Mouse (Mus musculus) bone marrow, adult 2 months (tissue): Measurements from ENCODE around the gene Dennd5b.

Source experiments
- CTCF ChIP-seq: fragments of 200-500 bp; IDR thresholded peaks from 2 replicates; pipeline ENCODE4 v1.5.1; 2011; ENCODE audit warnings: low read length, control low read depth; ENCODE audit not compliant: control insufficient read depth, insufficient read depth
- POLR2A ChIP-seq: fragments of 200-500 bp; IDR thresholded peaks from 2 replicates; pipeline ENCODE4 v1.6.1; 2011; ENCODE audit warnings: low read depth, mild to moderate bottlenecking, control low read depth, low read length, borderline replicate concordance; ENCODE audit not compliant: control insufficient read depth

DNA sequence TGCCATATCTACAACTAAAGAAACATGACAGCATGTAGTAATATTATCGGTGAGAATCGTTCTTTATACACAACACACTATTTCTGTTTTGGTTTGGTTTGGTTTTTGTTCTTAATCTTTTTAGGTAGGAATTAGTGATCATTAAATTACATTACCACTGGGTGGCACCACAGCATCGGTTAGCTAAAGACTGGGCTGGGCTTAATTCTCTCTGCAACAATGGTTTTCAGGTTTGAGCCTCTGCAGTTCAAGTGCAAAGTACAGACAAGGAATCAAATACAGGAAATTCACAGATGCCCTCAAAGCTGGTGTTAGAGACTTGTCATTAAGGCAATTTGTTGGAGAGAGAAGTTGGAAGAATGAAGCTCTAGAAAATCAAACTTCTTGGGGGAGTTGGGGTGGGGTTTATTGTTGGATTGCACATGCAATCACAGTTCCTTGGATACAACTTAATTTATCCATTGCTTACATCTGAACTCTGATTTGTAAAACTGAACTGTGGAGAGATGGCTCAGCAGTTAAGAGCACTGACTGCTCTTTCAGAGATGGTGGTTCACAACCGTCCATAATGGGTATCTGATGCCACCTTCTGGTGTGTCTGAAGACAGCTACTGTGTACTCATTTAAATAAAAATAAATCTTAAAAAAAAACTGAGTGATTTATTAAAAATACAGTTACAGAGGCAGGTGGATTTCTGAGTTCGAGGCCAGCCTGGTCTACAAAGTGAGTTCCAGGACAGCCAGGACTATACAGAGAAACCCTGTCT lies 31.0 kb upstream of the Dennd5b start:
- TF ChIP-seq CTCF: peak; percentile 40
- no peak for TF ChIP-seq POLR2A
